Mouse (Mus musculus) embryonic facial prominence, embryonic 14.5 days (tissue): Measurements from ENCODE around the gene Adcy7. TPM values are rescaled to one million over a fixed set of nuclear protein-coding genes. Genes with fewer than 3 reads are reported as not detected.

Source experiments
- ATAC-seq: fragments of 200-750 bp; cut with Nextera tagmentation; 2 replicates; pipeline ENCODE4 v1.8.0; 2017; ENCODE audit warnings: low read depth, moderate number of reproducible peaks, moderate TSS enrichment
- DNase-seq: peaks from one replicate; pipeline ENCODE4 v3.0.0-alpha.2; 2015; ENCODE audit warnings: low spot score
- H3K27ac ChIP-seq: fragments of 300-500 bp; sonication (generic); replicated peaks from 2 replicates; pipeline ENCODE4 v1.5.1; 2014; ENCODE audit warnings: low read depth, mild to moderate bottlenecking, low read length, moderate library complexity
- H3K27me3 ChIP-seq: fragments of 300-500 bp; sonication (generic); replicated peaks from 2 replicates; pipeline ENCODE4 v1.6.1; 2014; ENCODE audit warnings: low read length; ENCODE audit not compliant: control insufficient read depth, insufficient read depth
- H3K36me3 ChIP-seq: fragments of 300-500 bp; sonication (generic); 2 replicates; pipeline ENCODE4 v1.6.1; 2014; ENCODE audit warnings: low read length, mixed read lengths; ENCODE audit not compliant: control insufficient read depth, insufficient read depth
- H3K4me1 ChIP-seq: fragments of 300-500 bp; sonication (generic); 2 replicates; pipeline ENCODE4 v1.6.1; 2014; ENCODE audit warnings: antibody characterized with exemption, low read length; ENCODE audit not compliant: control insufficient read depth, insufficient read depth
- H3K4me2 ChIP-seq: fragments of 300-500 bp; sonication (generic); 2 replicates; pipeline ENCODE4 v1.6.1; 2014; ENCODE audit warnings: low read depth, mild to moderate bottlenecking, low read length, moderate library complexity, mixed read lengths
- H3K4me3 ChIP-seq: fragments of 300-500 bp; sonication (generic); 2 replicates; pipeline ENCODE4 v1.5.1; 2014; ENCODE audit warnings: low read depth, mild to moderate bottlenecking, low read length
- H3K9ac ChIP-seq: fragments of 300-500 bp; sonication (generic); 2 replicates; pipeline ENCODE4 v1.6.1; 2014; ENCODE audit warnings: low read depth, mild to moderate bottlenecking, low read length, moderate library complexity, mixed read lengths
- H3K9me3 ChIP-seq: fragments of 300-500 bp; sonication (generic); 2 replicates; pipeline ENCODE4 v1.6.1; 2016; ENCODE audit warnings: low read length; ENCODE audit not compliant: control insufficient read depth
- WGBS: fragments of 180-500 bp; shearing (Covaris S2); extraction: QIAGEN DNeasy Blood & Tissue Kit; methylation state at CpG from one replicate; pipeline ENCODE4 v1.1.7; 2014; 5-methylcytosine and 5-hydroxymethylcytosine counted together
- polyA plus RNA-seq: library from polyadenylated mRNA; unstranded; fragments of >200 nt; fragmentation: Nextera tagmentation; extraction: Ambion mirVana; gene quantifications from 2 replicates; pipeline ENCODE4 v1.2.1, GENCODE M21; 2014

Adcy7 gene
- polyA plus RNA-seq = 7.3 and 7.7 TPM in 2 replicates

GRCm38 (mm10) chr8:88272231-88273050 is at the start of gene Adcy7:
Gene Adcy7, plus strand, starts transcription at chr8:88272403.
- H3K27me3 ChIP-seq = 0 out of 2 replicates have a peak, but pooled peaks cover 7% of the 10 kb centered on the region
- WGBS = 6% methylated on average over 40 of the region's 64 CpGs
- no peaks in the 10 kb centered on the region for H3K9me3 ChIP-seq
- H3K27ac ChIP-seq = no peak within 1 kb of the TSS
- ATAC-seq = peak; percentile 73
- H3K9ac ChIP-seq = peak within 1 kb of the TSS; percentile 64
- DNase-seq = no peak
- no peaks in the 10 kb centered on the region for H3K4me1 ChIP-seq
- H3K4me2 ChIP-seq = peak within 1 kb of the TSS; percentile 94
- H3K4me3 ChIP-seq = peak within 1 kb of the TSS; percentile 47
- H3K36me3 ChIP-seq = no peaks in the 10 kb centered on the region

- H3K9ac ChIP-seq = no peak overlapping the region
- no peak overlapping the region for H3K4me2 ChIP-seq
- ATAC-seq (peak; percentile 12; the same call in 1 of the 2 replicates), DNase-seq (no peak)
- H3K4me3 ChIP-seq = no peak overlapping the region
- no peak overlapping the region for H3K27ac ChIP-seq
- H3K27me3 ChIP-seq = no peaks in the 10 kb centered on the region
- 55% methylated on average over 5 of the region's 5 CpGs for WGBS
- peaks cover 27% of the 10 kb centered on the region for H3K4me1 ChIP-seq
- H3K36me3 ChIP-seq = peaks cover 3% of the 10 kb centered on the region; the same call in 1 of the 2 replicates
- H3K9me3 ChIP-seq = no peaks in the 10 kb centered on the region
Observed at GRCm38 (mm10) chr8:88225358-88225757, 46.8 kb upstream of the Adcy7 start.

- H3K27ac ChIP-seq = no peak overlapping the region
- no peak for DNase-seq
- 60% methylated on average over 6 of the region's 6 CpGs for WGBS
- no peak for ATAC-seq
- peaks cover 3% of the 10 kb centered on the region; the same call in 1 of the 2 replicates for H3K36me3 ChIP-seq
- H3K4me3 ChIP-seq = no peak overlapping the region
- H3K4me1 ChIP-seq = peaks cover 18% of the 10 kb centered on the region
- H3K9me3 ChIP-seq = no peaks in the 10 kb centered on the region
- no peak overlapping the region for H3K9ac ChIP-seq
- no peaks in the 10 kb centered on the region for H3K27me3 ChIP-seq
- no peak overlapping the region for H3K4me2 ChIP-seq
Observed at GRCm38 (mm10) chr8:88227851-88228250, 44.4 kb upstream of the Adcy7 start.

DNA sequence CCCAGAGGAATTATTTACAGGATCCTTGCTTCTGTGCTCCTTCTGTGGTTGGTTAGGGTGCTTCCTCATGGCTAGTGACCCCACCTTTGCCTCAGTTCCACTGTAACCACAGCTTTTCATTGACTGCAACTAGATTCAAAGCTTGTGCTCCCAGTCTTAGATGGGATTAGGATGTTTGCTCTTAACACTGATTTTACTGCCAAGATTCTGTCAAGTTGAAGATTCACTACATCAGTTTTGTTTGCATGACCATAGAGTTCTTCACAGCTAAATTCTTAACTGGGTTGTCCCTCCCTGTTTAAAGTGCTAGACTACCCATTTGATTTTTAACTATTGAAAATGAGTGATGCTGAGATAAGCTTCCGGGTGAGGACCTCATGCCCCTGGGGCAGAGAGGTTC is 43.9 kb upstream of the Adcy7 start:
- Histone ChIP-seq H3K27me3 (no peaks in the 10 kb centered on the region), H3K9me3 (no peaks in the 10 kb centered on the region), H3K4me2 (no peak overlapping the region), H3K4me1 (peaks cover 18% of the 10 kb centered on the region), H3K27ac (no peak overlapping the region), H3K4me3 (no peak overlapping the region), H3K9ac (no peak overlapping the region), H3K36me3 (peaks cover 3% of the 10 kb centered on the region; the same call in 1 of the 2 replicates)
- WGBS = 34% methylated on average over 1 of the region's 1 CpGs
- no peak for ATAC-seq
- DNase-seq = peak; percentile 43

- no peak overlapping the region for H3K9ac ChIP-seq
- 60% methylated on average over 1 of the region's 1 CpGs for WGBS
Observed at GRCm38 (mm10) chr8:88228800-88229199, 43.4 kb upstream of the Adcy7 start.

DNA sequence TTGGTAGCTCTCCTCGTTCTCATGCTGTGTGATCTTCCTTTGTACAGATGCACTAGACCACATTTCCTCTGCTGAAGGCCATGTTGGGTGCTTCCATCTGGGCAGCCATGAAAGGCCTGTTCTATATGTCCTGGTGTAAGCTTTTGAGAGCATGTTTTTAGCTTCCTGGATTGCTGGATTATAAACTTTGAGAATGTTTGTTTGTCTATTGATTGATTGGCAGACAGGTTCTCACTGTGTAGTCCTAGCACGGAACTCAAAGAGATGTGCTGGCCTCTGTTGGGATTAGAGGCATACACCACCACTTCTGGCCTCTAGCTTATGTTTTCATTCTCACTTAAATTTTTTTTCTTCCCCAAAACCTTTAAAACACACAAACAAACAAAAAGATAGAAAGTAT is 35.5 kb upstream of the Adcy7 start:
- no peaks in the 10 kb centered on the region for H3K27me3 ChIP-seq
- DNase-seq (no peak), ATAC-seq (no peak)
- H3K4me3 ChIP-seq = no peak overlapping the region
- no peaks in the 10 kb centered on the region for H3K9me3 ChIP-seq
- no peaks in the 10 kb centered on the region for H3K36me3 ChIP-seq
- no peak overlapping the region for H3K27ac ChIP-seq
- H3K9ac ChIP-seq = no peak overlapping the region
- no peak overlapping the region for H3K4me2 ChIP-seq
- H3K4me1 ChIP-seq = no peaks in the 10 kb centered on the region; the same call in 1 of the 2 replicates
- 82% methylated on average over 2 of the region's 2 CpGs for WGBS

More at GRCm38 (mm10) chr8:88228800-88229199, 43.4 kb upstream of the Adcy7 start:
- Histone ChIP-seq H3K4me3 (no peak overlapping the region), H3K4me1 (peaks cover 18% of the 10 kb centered on the region), H3K27me3 (no peaks in the 10 kb centered on the region), H3K9me3 (no peaks in the 10 kb centered on the region), H3K27ac (no peak overlapping the region), H3K36me3 (peaks cover 3% of the 10 kb centered on the region; the same call in 1 of the 2 replicates), H3K4me2 (no peak overlapping the region)
- no peak for ATAC-seq
- no peak for DNase-seq

- ATAC-seq (no peak), DNase-seq (no peak)
- 69% methylated on average over 2 of the region's 2 CpGs for WGBS
- no peak overlapping the region for H3K4me2 ChIP-seq
- no peaks in the 10 kb centered on the region for H3K27me3 ChIP-seq
- no peaks in the 10 kb centered on the region; the same call in 1 of the 2 replicates for H3K4me1 ChIP-seq
- H3K27ac ChIP-seq = no peak overlapping the region
- H3K9ac ChIP-seq = no peak overlapping the region
- H3K36me3 ChIP-seq = no peaks in the 10 kb centered on the region
- H3K9me3 ChIP-seq = no peaks in the 10 kb centered on the region
- no peak overlapping the region for H3K4me3 ChIP-seq
Observed at GRCm38 (mm10) chr8:88237606-88238005, 34.6 kb upstream of the Adcy7 start.

- Histone ChIP-seq H3K4me1 (no peaks in the 10 kb centered on the region; the same call in 1 of the 2 replicates), H3K4me2 (no peak overlapping the region), H3K27me3 (no peaks in the 10 kb centered on the region), H3K9ac (no peak overlapping the region), H3K27ac (no peak overlapping the region), H3K4me3 (no peak overlapping the region), H3K36me3 (0 out of 2 replicates have a peak, but pooled peaks cover 7% of the 10 kb centered on the region), H3K9me3 (no peaks in the 10 kb centered on the region)
- DNase-seq = no peak
- WGBS = 84% methylated on average over 5 of the region's 5 CpGs
- no peak for ATAC-seq
Observed at GRCm38 (mm10) chr8:88239277-88239676, 32.9 kb upstream of the Adcy7 start.
